Mouse (Mus musculus) spleen, adult 18-20 months (tissue): ENCODE results near the gene Adora1.

Experiments used
- DNase-seq, 2 experiments: peaks; one replicate each; pipeline ENCODE4 v3.0.0; 2022; ENCODE audit warnings: mixed read lengths in 2 of 2

The Adora1 gene

GRCm38 (mm10) chr1:134193674-134194197 is 41.5 kb downstream of the Adora1 start:
- no peak for DNase-seq

- DNase-seq, result no peak
These were observed 42.1 kb downstream of the Adora1 start, which contains the start of gene Mybph for GRCm38 (mm10) chr1:134193126-134193525. Gene Mybph (plus strand): TSS chr1:134193448.

GRCm38 (mm10) chr1:134192024-134192423 is 43.2 kb downstream of the Adora1 start:
- DNase-seq, result no peak

GRCm38 (mm10) chr1:134191192-134191591 is 44.0 kb downstream of the Adora1 start:
- no peak for DNase-seq

GRCm38 (mm10) chr1:134188989-134189729 is 46.1 kb downstream of the Adora1 start:
- no peak for DNase-seq

- DNase-seq, result no peak
These were observed 47.0 kb downstream of the Adora1 start for GRCm38 (mm10) chr1:134188217-134188616.

GRCm38 (mm10) chr1:134184089-134184488 is 51.1 kb downstream of the Adora1 start:
- DNase-seq, result no peak

GRCm38 (mm10) chr1:134182025-134182424 is 53.2 kb downstream of the Adora1 start, which contains the start of gene Chil1:
Gene Chil1 (plus strand): TSS chr1:134182176.
- DNase-seq, result no peak

GRCm38 (mm10) chr1:134177976-134178375 is 57.3 kb downstream of the Adora1 start:
- no peak for DNase-seq

GRCm38 (mm10) chr1:134173081-134173480 is 62.1 kb downstream of the Adora1 start:
- no peak for DNase-seq

GRCm38 (mm10) chr1:134168985-134169697 is 66.1 kb downstream of the Adora1 start:
- no peak for DNase-seq

GRCm38 (mm10) chr1:134168567-134168966 is 66.7 kb downstream of the Adora1 start:
- DNase-seq, result no peak

GRCm38 (mm10) chr1:134167416-134168305 is 67.6 kb downstream of the Adora1 start:
- no peak for DNase-seq

- DNase-seq, result no peak
These were observed 68.7 kb downstream of the Adora1 start for GRCm38 (mm10) chr1:134166547-134166946.

GRCm38 (mm10) chr1:134164454-134164853 is 70.8 kb downstream of the Adora1 start:
- DNase-seq, result no peak

GRCm38 (mm10) chr1:134163476-134163875 is 71.8 kb downstream of the Adora1 start:
- no peak for DNase-seq

GRCm38 (mm10) chr1:134162510-134163225 is 72.6 kb downstream of the Adora1 start:
- DNase-seq, result no peak

GRCm38 (mm10) chr1:134161399-134161798 is 73.8 kb downstream of the Adora1 start:
- DNase-seq, result no peak

- DNase-seq, result no peak
These were observed 74.8 kb downstream of the Adora1 start for GRCm38 (mm10) chr1:134160404-134160803.

GRCm38 (mm10) chr1:134154655-134155054 is 80.6 kb downstream of the Adora1 start:
- no peak for DNase-seq

GRCm38 (mm10) chr1:134154121-134154520 is 81.1 kb downstream of the Adora1 start:
- no peak for DNase-seq
